Mouse (Mus musculus): Measurements from ENCODE around the gene Mfn1. TPM values are rescaled to one million over a fixed set of nuclear protein-coding genes. Genes with fewer than 3 reads are reported as not detected.

Gene Mfn1
- polyA plus RNA-seq, 1 experiment from 2014 or later, result 44.1 TPM

DNA sequence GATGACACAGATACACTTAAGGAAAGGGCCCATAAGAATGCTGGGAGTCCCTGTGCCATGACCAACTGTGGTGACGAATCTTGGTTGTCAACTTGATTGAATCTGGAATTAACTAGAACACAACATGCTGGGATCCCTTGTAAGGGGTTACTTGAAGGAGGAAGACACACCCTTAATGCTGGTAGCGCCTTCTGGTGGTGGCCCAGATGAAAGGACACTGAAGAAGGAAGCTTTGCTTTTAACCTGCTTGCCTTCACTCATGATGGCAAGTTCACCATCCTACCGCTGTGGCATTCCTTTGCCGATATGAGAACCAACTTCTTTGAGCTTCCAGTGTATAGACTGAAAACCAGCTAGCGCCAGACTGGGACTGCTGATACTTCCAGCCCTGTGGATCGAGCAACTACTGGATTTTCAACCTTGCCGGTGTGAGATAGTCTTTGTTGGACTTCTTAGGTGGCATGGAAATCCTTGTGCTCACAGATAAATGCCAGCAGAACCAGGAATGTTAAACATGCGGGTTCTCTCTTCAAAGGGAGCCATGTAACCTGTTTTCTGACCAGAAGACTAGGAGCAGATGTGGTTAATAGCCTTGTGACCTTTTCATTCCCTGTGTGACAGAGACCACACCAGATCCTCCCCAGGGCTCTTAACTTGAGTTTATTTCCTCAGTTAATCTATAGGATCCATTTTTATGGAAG, 34.7 kb upstream of the Mfn1 start:
- Histone ChIP-seq H3K27me3 (ENCODE audit: control insufficient read depth, insufficient read depth, low read length) (no peaks in the 10 kb centered on the region), H3K4me3 (ENCODE audit: low read depth, low read length) (no peak overlapping the region), H3K9ac (replicated peaks; ENCODE audit: low read depth, low read length) (no peak overlapping the region), H3K4me1 (ENCODE audit: control insufficient read depth, insufficient read depth, low read length) (no peaks in the 10 kb centered on the region), H3K4me2 (ENCODE audit: low read depth, low read length) (no peak overlapping the region), H3K27ac (ENCODE audit: low read depth, low read length) (no peak overlapping the region), H3K9me3 (ENCODE audit: control insufficient read depth, low read length) (no peaks in the 10 kb centered on the region), H3K36me3 (ENCODE audit: control insufficient read depth, insufficient read depth, low read length) (no peaks in the 10 kb centered on the region)
- ATAC-seq (ENCODE audit: low read depth), result no peak
- 88% methylated on average over 8 of the region's 8 CpGs for WGBS

DNA sequence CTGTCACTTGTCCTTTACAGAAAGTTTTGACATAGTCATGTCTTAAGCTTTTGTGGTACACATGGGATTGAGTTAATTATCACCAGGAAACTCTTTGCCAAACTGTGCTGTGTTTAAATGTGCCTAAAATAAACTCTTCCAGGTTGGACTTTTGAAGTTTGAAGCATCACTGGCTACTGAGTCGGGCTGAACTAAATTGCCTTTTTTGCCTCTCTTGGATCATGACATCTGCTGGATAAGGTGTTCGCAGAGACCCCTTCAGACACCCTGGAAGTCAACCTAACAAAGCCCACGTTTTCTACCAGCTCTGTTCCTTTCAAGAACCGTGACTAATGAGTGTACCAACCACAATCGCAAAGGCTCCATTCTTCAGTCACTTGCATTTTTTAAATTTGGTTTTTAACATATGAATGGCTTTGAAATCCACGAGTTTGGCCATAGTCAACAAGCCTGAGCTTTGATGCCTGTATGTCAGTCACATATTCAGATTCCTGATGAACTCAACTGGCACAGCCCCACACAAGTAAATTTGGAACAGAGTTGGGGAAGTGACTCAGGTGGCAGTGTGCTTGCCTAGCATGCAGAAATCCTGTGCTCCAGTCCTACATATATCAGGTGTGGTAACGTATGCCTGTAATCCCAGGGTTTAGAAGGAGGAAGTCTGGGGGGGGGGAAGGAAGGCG, 34.0 kb upstream of the Mfn1 start:
- no peak overlapping the region for H3K4me2 ChIP-seq (ENCODE audit: low read depth, low read length)
- H3K27ac ChIP-seq (ENCODE audit: low read depth, low read length), result no peak overlapping the region
- H3K27me3 ChIP-seq (ENCODE audit: control insufficient read depth, insufficient read depth, low read length), result no peaks in the 10 kb centered on the region
- ATAC-seq (ENCODE audit: low read depth), result no peak
- no peaks in the 10 kb centered on the region for H3K4me1 ChIP-seq (ENCODE audit: control insufficient read depth, insufficient read depth, low read length)
- H3K36me3 ChIP-seq (ENCODE audit: control insufficient read depth, insufficient read depth, low read length), result no peaks in the 10 kb centered on the region
- H3K9me3 ChIP-seq (ENCODE audit: control insufficient read depth, low read length), result no peaks in the 10 kb centered on the region
- no peak overlapping the region for H3K4me3 ChIP-seq (ENCODE audit: low read depth, low read length)
- WGBS, result 46% methylated on average over 8 of the region's 8 CpGs
- no peak overlapping the region for H3K9ac ChIP-seq (replicated peaks; ENCODE audit: low read depth, low read length)

GRCm38 (mm10) chr3:32495856-32496710, 33.2 kb upstream of the Mfn1 start:
- Histone ChIP-seq H3K4me1 (ENCODE audit: control insufficient read depth, insufficient read depth, low read length) (no peaks in the 10 kb centered on the region), H3K4me2 (ENCODE audit: low read depth, low read length) (no peak overlapping the region), H3K36me3 (ENCODE audit: control insufficient read depth, insufficient read depth, low read length) (no peaks in the 10 kb centered on the region), H3K4me3 (ENCODE audit: low read depth, low read length) (no peak overlapping the region), H3K9me3 (ENCODE audit: control insufficient read depth, low read length) (no peaks in the 10 kb centered on the region), H3K27ac (ENCODE audit: low read depth, low read length) (no peak overlapping the region), H3K27me3 (ENCODE audit: control insufficient read depth, insufficient read depth, low read length) (no peaks in the 10 kb centered on the region), H3K9ac (replicated peaks; ENCODE audit: low read depth, low read length) (no peak overlapping the region)
- no peak for ATAC-seq (ENCODE audit: low read depth)
- 59% methylated on average over 8 of the region's 8 CpGs for WGBS

DNA sequence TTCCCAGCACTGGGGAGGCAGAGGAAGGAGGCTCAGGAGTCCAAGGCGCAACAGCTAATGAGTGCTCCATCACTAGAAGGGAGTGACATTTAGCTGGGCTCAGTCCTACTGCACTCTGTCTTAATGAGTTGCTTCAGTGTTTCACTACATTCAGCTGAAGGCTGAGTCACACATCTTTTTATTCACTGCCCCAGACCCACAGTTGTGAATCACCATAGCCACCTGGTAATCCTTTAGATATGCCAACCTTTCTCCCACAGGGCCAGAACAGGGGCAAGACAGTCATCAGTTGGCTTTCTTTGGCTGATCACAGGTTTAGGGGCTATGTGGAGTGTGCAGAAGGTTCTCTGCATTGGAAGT, 32.6 kb upstream of the Mfn1 start:
- H3K4me2 ChIP-seq (ENCODE audit: low read depth, low read length), result no peak overlapping the region
- no peaks in the 10 kb centered on the region for H3K9me3 ChIP-seq (ENCODE audit: control insufficient read depth, low read length)
- no peaks in the 10 kb centered on the region for H3K4me1 ChIP-seq (ENCODE audit: control insufficient read depth, insufficient read depth, low read length)
- H3K27me3 ChIP-seq (ENCODE audit: control insufficient read depth, insufficient read depth, low read length), result no peaks in the 10 kb centered on the region
- ATAC-seq (ENCODE audit: low read depth), result no peak
- H3K4me3 ChIP-seq (ENCODE audit: low read depth, low read length), result no peak overlapping the region
- 90% methylated on average over 1 of the region's 1 CpGs for WGBS
- H3K27ac ChIP-seq (ENCODE audit: low read depth, low read length), result no peak overlapping the region
- no peak overlapping the region for H3K9ac ChIP-seq (replicated peaks; ENCODE audit: low read depth, low read length)
- no peaks in the 10 kb centered on the region for H3K36me3 ChIP-seq (ENCODE audit: control insufficient read depth, insufficient read depth, low read length)

DNA sequence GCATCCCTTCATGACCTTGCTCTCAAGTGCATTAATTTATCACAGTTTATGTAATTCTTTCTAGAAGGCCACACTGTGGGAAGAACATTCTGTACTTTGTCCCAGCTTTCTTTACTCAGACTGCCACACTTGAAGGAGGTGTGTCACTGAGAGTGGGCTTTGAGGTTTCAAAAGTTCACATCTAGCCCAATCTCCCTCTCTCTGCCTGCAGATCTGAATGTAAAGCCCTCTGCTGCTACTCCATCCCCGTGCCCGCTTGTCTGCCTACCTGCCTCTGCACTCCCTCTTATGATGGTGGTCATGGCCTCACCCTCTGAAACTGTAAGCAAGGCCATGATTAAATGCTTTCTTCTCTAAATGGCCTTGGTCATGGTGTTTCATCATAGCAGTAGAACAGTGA, 28.9 kb upstream of the Mfn1 start:
- H3K4me3 ChIP-seq (ENCODE audit: low read depth, low read length), result no peak overlapping the region
- no peak overlapping the region for H3K27ac ChIP-seq (ENCODE audit: low read depth, low read length)
- H3K4me1 ChIP-seq (ENCODE audit: control insufficient read depth, insufficient read depth, low read length), result no peaks in the 10 kb centered on the region
- no peaks in the 10 kb centered on the region for H3K36me3 ChIP-seq (ENCODE audit: control insufficient read depth, insufficient read depth, low read length)
- no peaks in the 10 kb centered on the region for H3K27me3 ChIP-seq (ENCODE audit: control insufficient read depth, insufficient read depth, low read length)
- H3K9me3 ChIP-seq (ENCODE audit: control insufficient read depth, low read length), result no peaks in the 10 kb centered on the region
- no peak overlapping the region for H3K4me2 ChIP-seq (ENCODE audit: low read depth, low read length)
- no peak for ATAC-seq (ENCODE audit: low read depth)
- 91% methylated on average over 2 of the region's 2 CpGs for WGBS
- no peak overlapping the region for H3K9ac ChIP-seq (replicated peaks; ENCODE audit: low read depth, low read length)

DNA sequence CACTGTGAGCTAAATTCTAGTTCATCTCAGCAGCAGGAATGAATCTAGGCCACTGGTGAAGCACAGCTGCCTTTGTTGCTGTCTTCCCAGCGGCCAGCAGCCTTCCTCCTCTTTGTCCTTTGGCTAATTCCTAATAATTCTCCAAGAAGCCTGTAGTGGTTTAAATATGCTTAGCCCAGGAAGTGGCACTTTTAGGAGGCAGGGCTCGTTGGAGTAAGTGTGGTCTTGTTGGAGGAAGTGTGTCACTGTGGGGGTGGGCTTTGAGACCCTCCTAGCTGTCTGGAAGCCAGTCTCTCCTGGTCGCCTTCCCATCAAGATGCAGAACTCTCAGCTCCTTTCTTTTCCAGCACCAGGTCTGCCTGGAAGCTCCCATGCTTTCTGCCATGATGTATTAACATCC, 23.4 kb upstream of the Mfn1 start:
- no peaks in the 10 kb centered on the region for H3K9me3 ChIP-seq (ENCODE audit: control insufficient read depth, low read length)
- no peaks in the 10 kb centered on the region for H3K4me1 ChIP-seq (ENCODE audit: control insufficient read depth, insufficient read depth, low read length)
- no peak overlapping the region for H3K27ac ChIP-seq (ENCODE audit: low read depth, low read length)
- H3K27me3 ChIP-seq (ENCODE audit: control insufficient read depth, insufficient read depth, low read length), result no peaks in the 10 kb centered on the region
- H3K4me3 ChIP-seq (ENCODE audit: low read depth, low read length), result no peak overlapping the region
- no peak overlapping the region for H3K9ac ChIP-seq (replicated peaks; ENCODE audit: low read depth, low read length)
- no peak for ATAC-seq (ENCODE audit: low read depth)
- WGBS, result 81% methylated on average over 3 of the region's 3 CpGs
- no peak overlapping the region for H3K4me2 ChIP-seq (ENCODE audit: low read depth, low read length)
- H3K36me3 ChIP-seq (ENCODE audit: control insufficient read depth, insufficient read depth, low read length), result no peaks in the 10 kb centered on the region

GRCm38 (mm10) chr3:32506366-32507225, 22.7 kb upstream of the Mfn1 start:
- H3K4me1 ChIP-seq (ENCODE audit: control insufficient read depth, insufficient read depth, low read length), result peaks cover 5% of the 10 kb centered on the region; the same call in 1 of the 2 replicates
- no peaks in the 10 kb centered on the region for H3K27me3 ChIP-seq (ENCODE audit: control insufficient read depth, insufficient read depth, low read length)
- no peak overlapping the region for H3K9ac ChIP-seq (replicated peaks; ENCODE audit: low read depth, low read length)
- 69% methylated on average over 11 of the region's 11 CpGs for WGBS
- H3K4me3 ChIP-seq (ENCODE audit: low read depth, low read length), result no peak overlapping the region
- no peak overlapping the region for H3K27ac ChIP-seq (ENCODE audit: low read depth, low read length)
- no peak overlapping the region for H3K4me2 ChIP-seq (ENCODE audit: low read depth, low read length)
- no peak for ATAC-seq (ENCODE audit: low read depth)
- H3K9me3 ChIP-seq (ENCODE audit: control insufficient read depth, low read length), result no peaks in the 10 kb centered on the region
- no peaks in the 10 kb centered on the region for H3K36me3 ChIP-seq (ENCODE audit: control insufficient read depth, insufficient read depth, low read length)

- Histone ChIP-seq H3K27me3 (ENCODE audit: control insufficient read depth, insufficient read depth, low read length) (no peaks in the 10 kb centered on the region), H3K4me2 (ENCODE audit: low read depth, low read length) (peak overlapping the region; percentile 37; the same call in 1 of the 2 replicates), H3K27ac (ENCODE audit: low read depth, low read length) (no peak overlapping the region), H3K9ac (replicated peaks; ENCODE audit: low read depth, low read length) (no peak overlapping the region), H3K4me3 (ENCODE audit: low read depth, low read length) (no peak overlapping the region), H3K36me3 (ENCODE audit: control insufficient read depth, insufficient read depth, low read length) (no peaks in the 10 kb centered on the region), H3K4me1 (ENCODE audit: control insufficient read depth, insufficient read depth, low read length) (peaks cover 17% of the 10 kb centered on the region), H3K9me3 (ENCODE audit: control insufficient read depth, low read length) (no peaks in the 10 kb centered on the region)
- no peak for ATAC-seq (ENCODE audit: low read depth)
- 3% methylated on average over 17 of the region's 17 CpGs for WGBS
These were observed 20.5 kb upstream of the Mfn1 start for GRCm38 (mm10) chr3:32508666-32509324.

All from neural tube, embryonic 14.5 days (tissue).